In the genomic region with DNA sequence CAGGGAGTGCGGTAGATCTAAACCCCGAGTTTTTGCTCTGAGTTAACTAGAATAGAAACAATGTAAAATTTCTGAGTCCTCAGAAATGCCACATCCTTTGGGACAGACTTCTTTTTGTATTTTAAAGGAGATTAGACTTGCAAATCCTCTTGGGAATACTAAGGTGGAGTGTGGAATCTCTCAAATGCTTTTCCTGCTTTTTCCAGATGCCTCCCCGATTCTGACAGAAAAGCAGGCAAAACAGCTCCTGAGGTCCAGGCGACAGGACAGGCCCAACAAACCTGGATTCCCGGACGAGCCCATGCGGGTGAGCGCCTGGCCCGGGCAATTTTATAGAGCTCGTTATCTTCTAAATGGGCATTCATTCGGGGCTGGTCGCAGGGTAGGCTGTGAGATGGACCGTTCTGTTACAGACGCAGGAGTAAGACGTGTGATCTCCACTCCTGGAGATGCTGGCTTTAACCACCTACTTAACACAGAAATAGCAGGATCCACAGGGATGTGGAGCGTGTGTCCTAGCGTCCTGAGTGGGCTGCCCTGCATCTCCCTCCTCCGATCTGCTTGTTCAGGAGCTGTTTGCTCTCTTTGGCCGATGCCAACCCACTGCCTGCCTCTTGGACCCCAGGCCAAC, we compare ENCODE assay signal across 25 mouse cellular contexts. TPM values are rescaled to one million over a fixed set of nuclear protein-coding genes. Genes with fewer than 3 reads are reported as not detected.
A peak's percentile ranks its signal among the peaks of the same experiment; 100 is the strongest.
DNase-seq lines count a peak whose midpoint lies in the region; ATAC-seq and TF ChIP-seq lines count a peak whose summit lies in the region.
"Had no signal": no experiment of that assay in that cellular context is flagged by ENCODE, and none has a peak within 500 bp of the region (broad histone marks: within the 10 kb centered on the region; RNA-seq: fewer than 3 reads in every experiment).

No protein-coding gene starts in this region.

- H3K4me1 ChIP-seq in forebrain, postnatal 0 days (ENCODE audit: insufficient read depth), result no peaks in the 10 kb centered on the region
- peaks cover 1% of the 10 kb centered on the region; the same call in 1 of the 2 replicates for H3K4me1 ChIP-seq in forebrain, embryonic 11.5 days (replicated peaks; ENCODE audit: control insufficient read depth, insufficient read depth, low read length)
- H3K4me1 ChIP-seq in midbrain, embryonic 14.5 days (ENCODE audit: control insufficient read depth, insufficient read depth, low read length), result no peaks in the 10 kb centered on the region
- no peaks in the 10 kb centered on the region for H3K4me1 ChIP-seq in midbrain, postnatal 0 days (ENCODE audit: insufficient read depth, low read length)
- peaks cover 22 to 56% of the 10 kb centered on the region in 2 experiments for H3K4me1 ChIP-seq in CH12.LX (ENCODE audit: control insufficient read depth in 1 of 2, insufficient read depth in 2 of 2)
- 0 out of 2 replicates have a peak, but pooled peaks cover 2% of the 10 kb centered on the region for H3K4me1 ChIP-seq in liver, embryonic 11.5 days (replicated peaks; ENCODE audit: control insufficient read depth, insufficient read depth, low read length)
- H3K4me1 ChIP-seq: liver, embryonic 13.5 days had no signal

- dilution Hi-C loops in CH12.LX (cut with MboI; ENCODE audit: extremely low pct_ligation_motif_present, extremely low pct_unique_long_range_greater_than_20kb, low sequenced_read_pairs), result no loop called here

- no peak for TF ChIP-seq EP300 in CH12.LX (IDR thresholded peaks at IDR 0.05; ENCODE audit: low read length)

- no peaks in the 10 kb centered on the region for H3K9me3 ChIP-seq in forebrain, postnatal 0 days (ENCODE audit: low read length)
- no peaks in the 10 kb centered on the region for H3K9me3 ChIP-seq in forebrain, embryonic 11.5 days (ENCODE audit: control insufficient read depth, low read length)
- no peaks in the 10 kb centered on the region for H3K9me3 ChIP-seq in midbrain, embryonic 14.5 days (ENCODE audit: control insufficient read depth, low read length)
- no peaks in the 10 kb centered on the region for H3K9me3 ChIP-seq in midbrain, postnatal 0 days (ENCODE audit: low read length)
- no peaks in the 10 kb centered on the region for H3K9me3 ChIP-seq in CH12.LX (replicated peaks; ENCODE audit: low read length)
- H3K9me3 ChIP-seq in liver, embryonic 11.5 days (ENCODE audit: control insufficient read depth, low read length), result no peaks in the 10 kb centered on the region
- H3K9me3 ChIP-seq: forebrain, embryonic 10.5 days; hindbrain, embryonic 12.5 days; limb, embryonic 12.5 days; liver, embryonic 13.5 days had no signal

- TF ChIP-seq RAD21 in CH12.LX (IDR thresholded peaks at IDR 0.05; ENCODE audit: low read depth, low read length), result no peak

- no peak overlapping the region for H3K27ac ChIP-seq in forebrain, postnatal 0 days (ENCODE audit: low read depth, low read length)
- no peak overlapping the region for H3K27ac ChIP-seq in forebrain, embryonic 11.5 days (ENCODE audit: low read depth, low read length)
- no peak overlapping the region for H3K27ac ChIP-seq in midbrain, embryonic 14.5 days (replicated peaks; ENCODE audit: low read depth, low read length)
- no peak overlapping the region for H3K27ac ChIP-seq in midbrain, postnatal 0 days (ENCODE audit: low read depth, low read length)
- H3K27ac ChIP-seq in CH12.LX (ENCODE audit: insufficient read depth, low read depth), result no peak overlapping the region
- H3K27ac ChIP-seq in liver, embryonic 11.5 days (ENCODE audit: low read depth, low read length), result no peak overlapping the region
- H3K27ac ChIP-seq: forebrain, embryonic 10.5 days; hindbrain, embryonic 12.5 days; limb, embryonic 12.5 days; liver, embryonic 13.5 days had no signal

- peak overlapping the region; percentile 39 for H3K9ac ChIP-seq in forebrain, postnatal 0 days
- no peak overlapping the region for H3K9ac ChIP-seq in forebrain, embryonic 11.5 days (ENCODE audit: low read length)
- no peak overlapping the region for H3K9ac ChIP-seq in midbrain, embryonic 14.5 days (replicated peaks; ENCODE audit: low read length)
- H3K9ac ChIP-seq in midbrain, postnatal 0 days (replicated peaks; ENCODE audit: low read length, poor library complexity, severe bottlenecking), result no peak overlapping the region
- no peak overlapping the region for H3K9ac ChIP-seq in CH12.LX (ENCODE audit: insufficient read depth, low read depth)
- no peak overlapping the region for H3K9ac ChIP-seq in liver, embryonic 11.5 days (ENCODE audit: low read depth, low read length)
- H3K9ac ChIP-seq: hindbrain, embryonic 12.5 days; limb, embryonic 12.5 days; liver, embryonic 13.5 days; lung, embryonic 14.5 days had no signal

- H3K4me2 ChIP-seq in forebrain, postnatal 0 days (ENCODE audit: low read depth), result no peak overlapping the region
- no peak overlapping the region for H3K4me2 ChIP-seq in forebrain, embryonic 11.5 days (ENCODE audit: low read depth, low read length, severe bottlenecking)
- no peak overlapping the region for H3K4me2 ChIP-seq in midbrain, embryonic 14.5 days (ENCODE audit: low read length)
- H3K4me2 ChIP-seq in midbrain, postnatal 0 days (ENCODE audit: low read depth, low read length, poor library complexity, severe bottlenecking), result no peak overlapping the region
- no peak overlapping the region for H3K4me2 ChIP-seq in CH12.LX (ENCODE audit: insufficient read depth, low read depth, poor library complexity, severe bottlenecking)
- H3K4me2 ChIP-seq in liver, embryonic 11.5 days, result no peak overlapping the region
- H3K4me2 ChIP-seq: heart, embryonic 11.5 days; hindbrain, embryonic 12.5 days; limb, embryonic 12.5 days; liver, embryonic 13.5 days; lung, embryonic 14.5 days had no signal

- 40% methylated on average over 19 of the region's 19 CpGs for WGBS in forebrain, postnatal 0 days
- 48% methylated on average over 19 of the region's 19 CpGs for WGBS in forebrain, embryonic 11.5 days
- WGBS in midbrain, embryonic 14.5 days, result 55% methylated on average over 19 of the region's 19 CpGs
- 58% methylated on average over 19 of the region's 19 CpGs for WGBS in midbrain, postnatal 0 days
- 72% methylated on average over 19 of the region's 19 CpGs for WGBS in liver, embryonic 11.5 days

- ATAC-seq in forebrain, postnatal 0 days, result no peak
- ATAC-seq in forebrain, embryonic 11.5 days (replicated peaks; ENCODE audit: low FRiP score), result no peak
- ATAC-seq in midbrain, embryonic 14.5 days (ENCODE audit: low FRiP score, low TSS enrichment), result no peak
- no peak for ATAC-seq in midbrain, postnatal 0 days (ENCODE audit: low FRiP score)
- no peak for ATAC-seq in liver, embryonic 11.5 days (replicated peaks; ENCODE audit: low FRiP score)

- H3K27me3 ChIP-seq in forebrain, postnatal 0 days (ENCODE audit: insufficient read depth, low read length), result no peaks in the 10 kb centered on the region
- no peaks in the 10 kb centered on the region for H3K27me3 ChIP-seq in forebrain, embryonic 11.5 days (ENCODE audit: control insufficient read depth, insufficient read depth, low read length)
- H3K27me3 ChIP-seq in midbrain, embryonic 14.5 days (ENCODE audit: control insufficient read depth, insufficient read depth, low read length), result no peaks in the 10 kb centered on the region
- H3K27me3 ChIP-seq in midbrain, postnatal 0 days (ENCODE audit: insufficient read depth, low read length), result no peaks in the 10 kb centered on the region
- H3K27me3 ChIP-seq in CH12.LX (replicated peaks), result no peaks in the 10 kb centered on the region
- H3K27me3 ChIP-seq in liver, embryonic 11.5 days (replicated peaks; ENCODE audit: control insufficient read depth, insufficient read depth, low read length), result no peaks in the 10 kb centered on the region
- H3K27me3 ChIP-seq: hindbrain, embryonic 12.5 days; limb, embryonic 12.5 days; liver, embryonic 13.5 days had no signal

- no peak for TF ChIP-seq CTCF in forebrain, postnatal 0 days (IDR thresholded peaks at IDR 0.05; ENCODE audit: low read depth)
- no peak for TF ChIP-seq CTCF in midbrain, postnatal 0 days (IDR thresholded peaks at IDR 0.05)
- no peak for TF ChIP-seq CTCF in CH12.LX (conservative IDR thresholded peaks at IDR 0.05 in 1 of 2, IDR thresholded peaks at IDR 0.05 in 1 of 2; ENCODE audit: low read depth in 2 of 2, low read length in 2 of 2)

- no peak for TF ChIP-seq POLR2A in CH12.LX (IDR thresholded peaks at IDR 0.05; ENCODE audit: low read depth, low read length)

- in situ Hi-C loops in CH12.LX (cut with MboI; ENCODE audit: low pct_ligation_motif_present, low pct_unique_long_range_greater_than_20kb, low sequenced_read_pairs), result no loop called here

- no peaks in the 10 kb centered on the region for H3K36me3 ChIP-seq in forebrain, postnatal 0 days (ENCODE audit: insufficient read depth)
- no peaks in the 10 kb centered on the region for H3K36me3 ChIP-seq in forebrain, embryonic 11.5 days (ENCODE audit: control insufficient read depth, insufficient read depth, low read length)
- H3K36me3 ChIP-seq in midbrain, embryonic 14.5 days (ENCODE audit: control insufficient read depth, insufficient read depth, low read length), result no peaks in the 10 kb centered on the region
- H3K36me3 ChIP-seq in midbrain, postnatal 0 days (ENCODE audit: insufficient read depth, low read length), result no peaks in the 10 kb centered on the region
- H3K36me3 ChIP-seq in CH12.LX (replicated peaks in 1 of 2; ENCODE audit: control insufficient read depth in 1 of 2, insufficient read depth in 1 of 2, low read length in 1 of 2), result no peaks in the 10 kb centered on the region
- H3K36me3 ChIP-seq in liver, embryonic 11.5 days (ENCODE audit: control insufficient read depth, insufficient read depth, low read length), result no peaks in the 10 kb centered on the region
- H3K36me3 ChIP-seq: forebrain, embryonic 10.5 days; hindbrain, embryonic 12.5 days; limb, embryonic 12.5 days; liver, embryonic 13.5 days had no signal

- H3K79me2 ChIP-seq in CH12.LX (replicated peaks; ENCODE audit: control insufficient read depth, extremely low read depth, insufficient read depth, poor library complexity, severe bottlenecking), result no peaks in the 10 kb centered on the region

- H3K4me3 ChIP-seq in forebrain, postnatal 0 days (ENCODE audit: low read depth, low read length), result no peak overlapping the region
- no peak overlapping the region for H3K4me3 ChIP-seq in forebrain, embryonic 11.5 days (ENCODE audit: low read depth, low read length)
- H3K4me3 ChIP-seq in midbrain, embryonic 14.5 days (replicated peaks; ENCODE audit: low read depth, low read length), result no peak overlapping the region
- H3K4me3 ChIP-seq in midbrain, postnatal 0 days (ENCODE audit: low read depth, low read length), result no peak overlapping the region
- no peak overlapping the region for H3K4me3 ChIP-seq in CH12.LX (replicated peaks in 1 of 3; ENCODE audit: low read depth in 2 of 3, low read length in 2 of 3, poor library complexity in 1 of 3)
- no peak overlapping the region for H3K4me3 ChIP-seq in liver, embryonic 11.5 days (ENCODE audit: low read depth, low read length)
- H3K4me3 ChIP-seq: forebrain, embryonic 10.5 days; hindbrain, embryonic 12.5 days; limb, embryonic 12.5 days; liver, embryonic 13.5 days had no signal

- DNase-seq in forebrain, postnatal 0 days, result no peak
- no peak for DNase-seq in forebrain, embryonic 11.5 days (ENCODE audit: low spot score)
- DNase-seq in midbrain, embryonic 14.5 days, result peak; percentile 17
- no peak for DNase-seq in midbrain, postnatal 0 days (ENCODE audit: low spot score)
- no peak for DNase-seq in CH12.LX (ENCODE audit: extremely low read depth)
- DNase-seq in R1 (ENCODE audit: low read depth, low spot score), result peak; percentile 58
- no peak for DNase-seq in liver, embryonic 11.5 days (ENCODE audit: low spot score)
- DNase-seq: adrenal gland, adult 8-10 months; cerebellum, postnatal 36 days; heart, postnatal 10 days; kidney, adult 18-20 months; kidney, postnatal 10 days; layer of hippocampus, postnatal 36 days; liver, embryonic 13.5 days; lung, embryonic 14.5 days; lung, postnatal 36 days had no signal

RNA-seq across cellular contexts. Expression of a gene that starts 1.3 kb away (rescaled TPM):
- not detected in 2 replicates for total RNA-seq in forebrain, postnatal 0 days (2014; rRNA removed)
- 0.30 and 0.39 TPM in 2 replicates for polyA plus RNA-seq in forebrain, postnatal 0 days (2015; fragmentation: Nextera tagmentation; extraction: Ambion mirVana)
- not detected in 2 replicates for polyA plus RNA-seq in forebrain, embryonic 11.5 days (2014; fragmentation: Nextera tagmentation; extraction: Ambion mirVana)
- not detected in 2 replicates for polyA plus RNA-seq in midbrain, embryonic 14.5 days (2014; fragmentation: Nextera tagmentation; extraction: Ambion mirVana)
- not detected in 2 replicates for total RNA-seq in midbrain, postnatal 0 days (2014; rRNA removed)
- polyA plus RNA-seq in midbrain, postnatal 0 days (2015; fragmentation: Nextera tagmentation; extraction: Ambion mirVana), result 0.60 TPM in 1 of 2 replicates, not detected in the other
- total RNA-seq in CH12.LX (2012; rRNA removed) (0.34 and 0.46 TPM in 2 replicates), CH12.LX (2014; rRNA removed) (not detected in 2 replicates)
- polyA plus RNA-seq in CH12.LX (2012; ENCODE audit: insufficient read length, low read depth), result 0.83 TPM in 1 of 2 replicates, not detected in the other
- polyA plus RNA-seq in liver, embryonic 11.5 days (2014; fragmentation: Nextera tagmentation; extraction: Ambion mirVana), result not detected in 2 replicates
- total RNA-seq: adrenal gland, adult 8-10 months; heart, postnatal 10 days; layer of hippocampus, adult 18-20 months; layer of hippocampus, postnatal 36 days; megakaryocyte-erythroid progenitor cell, adult 5-6 weeks; monocyte, adult 5-6 weeks had no signal
- polyA plus RNA-seq: forebrain, embryonic 10.5 days; heart, embryonic 11.5 days; liver, embryonic 13.5 days; lung, embryonic 14.5 days; neural tube, embryonic 11.5 days; spleen, adult 2 months had no signal

RNA-seq across cellular contexts. Expression of a gene that starts 8.2 kb away (rescaled TPM):
- total RNA-seq in forebrain, postnatal 0 days (2014; rRNA removed), result 30.5 and 37.8 TPM in 2 replicates
- polyA plus RNA-seq in forebrain, postnatal 0 days (2015; fragmentation: Nextera tagmentation; extraction: Ambion mirVana), result 10.5 and 14.6 TPM in 2 replicates
- 4.8 and 4.9 TPM in 2 replicates for polyA plus RNA-seq in forebrain, embryonic 11.5 days (2014; fragmentation: Nextera tagmentation; extraction: Ambion mirVana)
- 15.3 and 16.2 TPM in 2 replicates for polyA plus RNA-seq in midbrain, embryonic 14.5 days (2014; fragmentation: Nextera tagmentation; extraction: Ambion mirVana)
- total RNA-seq in midbrain, postnatal 0 days (2014; rRNA removed), result 35.4 and 44.2 TPM in 2 replicates
- 16.0 TPM in 2 replicates for polyA plus RNA-seq in midbrain, postnatal 0 days (2015; fragmentation: Nextera tagmentation; extraction: Ambion mirVana)
- total RNA-seq in CH12.LX (2012; rRNA removed) (4.8 and 5.8 TPM in 2 replicates), CH12.LX (2014; rRNA removed) (13.4 and 14.3 TPM in 2 replicates)
- 15.0 and 17.0 TPM in 2 replicates for polyA plus RNA-seq in CH12.LX (2012; ENCODE audit: insufficient read length, low read depth)
- 1.8 and 1.9 TPM in 2 replicates for polyA plus RNA-seq in liver, embryonic 11.5 days (2014; fragmentation: Nextera tagmentation; extraction: Ambion mirVana)

Comparison
In these comparisons a context has a peak if more than half of its experiments do, and no peak if none do; other contexts are left out.
1. DNase-seq: peak in midbrain, embryonic 14.5 days (single experiment) and R1 (single experiment); none in forebrain, postnatal 0 days (single experiment), forebrain, embryonic 11.5 days (single experiment), midbrain, postnatal 0 days (single experiment), CH12.LX (single experiment) and liver, embryonic 11.5 days (single experiment).